Mouse (Mus musculus): ENCODE data around the gene Prkn. TPM values are rescaled to one million over a fixed set of nuclear protein-coding genes. Genes with fewer than 3 reads are reported as not detected.

Gene Prkn
- polyA plus RNA-seq, 1 experiment from 2014 or later = 3.9 TPM

GRCm38 (mm10) chr17:11516165-11516564 lies 676.0 kb downstream of the Prkn start:
- H3K27ac ChIP-seq (ENCODE audit: low read length) = no peak overlapping the region
- ATAC-seq = no peak
- H3K9me3 ChIP-seq (ENCODE audit: control insufficient read depth, low read length) = no peaks in the 10 kb centered on the region
- WGBS = 92% methylated on average over 7 of the region's 7 CpGs
- H3K4me3 ChIP-seq (replicated peaks; ENCODE audit: low read length) = no peak overlapping the region
- no peaks in the 10 kb centered on the region for H3K27me3 ChIP-seq (replicated peaks; ENCODE audit: control insufficient read depth, insufficient read depth, low read length)
- H3K4me1 ChIP-seq (replicated peaks; ENCODE audit: control insufficient read depth, insufficient read depth, low read length) = peaks cover 3% of the 10 kb centered on the region
- H3K9ac ChIP-seq (replicated peaks; ENCODE audit: low read depth, low read length) = no peak overlapping the region
- no peak overlapping the region for H3K4me2 ChIP-seq (ENCODE audit: low read length)
- H3K36me3 ChIP-seq (ENCODE audit: control insufficient read depth, insufficient read depth) = no peaks in the 10 kb centered on the region

DNA sequence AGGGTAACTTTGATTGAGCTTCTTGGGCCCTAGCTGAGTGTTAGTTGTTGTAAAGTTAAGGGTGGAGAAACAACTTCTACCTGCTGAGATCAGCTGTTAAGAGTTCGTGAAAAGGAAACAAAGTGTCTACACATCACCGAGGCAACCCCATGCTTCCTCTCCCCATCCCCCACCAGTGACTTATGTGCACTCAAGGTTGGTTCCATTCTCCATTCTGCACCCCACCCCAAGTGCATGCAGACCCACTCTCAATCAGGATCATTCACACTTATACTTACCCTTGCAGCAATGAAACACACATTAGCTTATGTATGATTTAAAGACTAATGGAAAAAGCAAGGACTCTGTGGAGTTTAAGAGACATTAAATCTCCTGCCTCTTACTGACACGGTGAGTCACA lies 691.9 kb downstream of the Prkn start:
- Histone ChIP-seq H3K4me2 (ENCODE audit: low read length) (no peak overlapping the region), H3K9me3 (ENCODE audit: control insufficient read depth, low read length) (no peaks in the 10 kb centered on the region), H3K36me3 (ENCODE audit: control insufficient read depth, insufficient read depth) (no peaks in the 10 kb centered on the region), H3K27ac (ENCODE audit: low read length) (no peak overlapping the region), H3K4me1 (replicated peaks; ENCODE audit: control insufficient read depth, insufficient read depth, low read length) (peaks cover 13% of the 10 kb centered on the region), H3K27me3 (replicated peaks; ENCODE audit: control insufficient read depth, insufficient read depth, low read length) (no peaks in the 10 kb centered on the region), H3K9ac (replicated peaks; ENCODE audit: low read depth, low read length) (no peak overlapping the region), H3K4me3 (replicated peaks; ENCODE audit: low read length) (no peak overlapping the region)
- ATAC-seq = no peak
- WGBS = 26% methylated on average over 3 of the region's 3 CpGs

GRCm38 (mm10) chr17:11532748-11533147 lies 692.6 kb downstream of the Prkn start:
- H3K9ac ChIP-seq (replicated peaks; ENCODE audit: low read depth, low read length) = no peak overlapping the region
- H3K27me3 ChIP-seq (replicated peaks; ENCODE audit: control insufficient read depth, insufficient read depth, low read length) = no peaks in the 10 kb centered on the region
- H3K4me1 ChIP-seq (replicated peaks; ENCODE audit: control insufficient read depth, insufficient read depth, low read length) = peaks cover 13% of the 10 kb centered on the region
- no peak overlapping the region for H3K4me2 ChIP-seq (ENCODE audit: low read length)
- H3K4me3 ChIP-seq (replicated peaks; ENCODE audit: low read length) = no peak overlapping the region
- no peak overlapping the region for H3K27ac ChIP-seq (ENCODE audit: low read length)
- WGBS = 6% methylated on average over 2 of the region's 2 CpGs
- no peaks in the 10 kb centered on the region for H3K9me3 ChIP-seq (ENCODE audit: control insufficient read depth, low read length)
- ATAC-seq = no peak
- H3K36me3 ChIP-seq (ENCODE audit: control insufficient read depth, insufficient read depth) = no peaks in the 10 kb centered on the region

DNA sequence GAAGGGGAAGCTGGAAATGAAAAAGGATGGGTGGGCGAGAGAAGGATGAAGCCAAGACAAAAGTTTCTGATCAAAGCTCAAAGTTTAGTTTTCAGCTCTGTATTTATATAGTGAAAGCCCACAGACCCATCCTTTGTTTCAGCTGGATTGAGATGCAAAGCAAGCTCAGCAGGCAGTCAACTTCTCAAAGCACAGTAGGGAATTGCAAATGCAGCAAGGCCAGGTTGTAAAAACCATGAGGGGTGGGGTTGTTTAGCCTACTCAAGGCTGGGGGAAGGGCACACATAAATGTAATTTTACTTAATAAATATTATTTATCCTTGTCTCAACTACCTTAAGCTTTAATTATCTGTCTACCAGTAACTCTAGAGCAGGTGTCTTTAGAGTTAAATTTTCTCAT lies 693.7 kb downstream of the Prkn start:
- H3K9me3 ChIP-seq (ENCODE audit: control insufficient read depth, low read length) = no peaks in the 10 kb centered on the region
- 36% methylated on average over 1 of the region's 1 CpGs for WGBS
- H3K27ac ChIP-seq (ENCODE audit: low read length) = no peak overlapping the region
- H3K9ac ChIP-seq (replicated peaks; ENCODE audit: low read depth, low read length) = no peak overlapping the region
- no peak for ATAC-seq
- H3K4me2 ChIP-seq (ENCODE audit: low read length) = no peak overlapping the region
- H3K4me3 ChIP-seq (replicated peaks; ENCODE audit: low read length) = no peak overlapping the region
- H3K4me1 ChIP-seq (replicated peaks; ENCODE audit: control insufficient read depth, insufficient read depth, low read length) = peaks cover 13% of the 10 kb centered on the region
- H3K27me3 ChIP-seq (replicated peaks; ENCODE audit: control insufficient read depth, insufficient read depth, low read length) = no peaks in the 10 kb centered on the region
- H3K36me3 ChIP-seq (ENCODE audit: control insufficient read depth, insufficient read depth) = no peaks in the 10 kb centered on the region

DNA sequence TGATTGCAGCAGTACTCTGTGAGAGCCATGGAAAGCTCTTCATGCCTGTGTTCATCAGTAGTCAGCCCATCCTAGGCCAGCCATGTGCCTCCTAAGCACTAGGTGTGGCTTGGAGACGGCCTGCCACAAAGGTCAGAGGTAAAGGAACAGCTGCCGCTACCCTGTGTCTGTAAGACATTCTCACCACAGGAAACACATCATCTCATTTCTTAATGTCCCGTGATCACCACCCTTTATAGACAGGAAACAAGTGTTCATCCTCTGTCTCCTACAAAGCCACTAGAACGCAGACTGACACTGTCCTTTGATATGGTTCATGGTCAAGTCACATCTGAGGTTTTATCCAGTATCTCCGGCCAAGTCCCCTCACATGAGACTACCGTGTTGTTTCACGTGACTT lies 698.6 kb downstream of the Prkn start:
- ATAC-seq = no peak
- 96% methylated on average over 7 of the region's 7 CpGs for WGBS
- no peaks in the 10 kb centered on the region for H3K27me3 ChIP-seq (replicated peaks; ENCODE audit: control insufficient read depth, insufficient read depth, low read length)

DNA sequence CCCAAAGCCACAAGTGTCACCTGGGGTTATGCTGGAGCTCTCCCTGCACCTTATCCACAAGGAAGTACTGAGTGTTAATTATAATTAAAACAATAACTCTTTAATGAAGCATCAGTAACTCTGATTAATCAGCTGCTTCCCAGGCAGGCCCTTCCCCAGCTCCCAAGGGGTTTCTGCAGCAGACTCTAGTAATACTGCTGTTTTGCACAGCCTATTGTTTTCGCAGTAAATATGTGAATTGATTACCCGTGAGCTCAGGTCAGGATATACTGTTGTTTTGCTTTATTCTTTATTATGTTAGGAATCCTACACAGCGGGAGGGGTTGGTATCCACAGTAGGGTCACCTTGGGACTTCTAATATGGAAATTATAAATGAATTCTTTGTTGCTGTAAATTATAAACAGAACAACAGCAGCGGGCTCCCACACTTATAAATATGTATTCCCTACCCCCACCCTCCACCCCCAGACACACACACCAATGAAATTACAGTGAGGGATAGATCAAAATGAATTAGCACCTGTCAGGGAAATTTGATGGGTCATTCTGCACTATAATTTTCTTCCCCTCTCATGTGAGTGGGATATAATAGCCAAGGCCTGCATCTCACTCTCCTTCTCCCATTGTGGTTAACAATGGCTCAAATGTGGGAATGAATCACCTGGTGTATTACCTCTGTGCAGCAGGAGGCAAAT lies 701.9 kb downstream of the Prkn start:
- H3K36me3 ChIP-seq (ENCODE audit: control insufficient read depth, insufficient read depth) = no peaks in the 10 kb centered on the region
- H3K4me3 ChIP-seq (replicated peaks; ENCODE audit: low read length) = no peak overlapping the region
- H3K9ac ChIP-seq (replicated peaks; ENCODE audit: low read depth, low read length) = no peak overlapping the region
- no peak overlapping the region for H3K4me2 ChIP-seq (ENCODE audit: low read length)
- H3K9me3 ChIP-seq (ENCODE audit: control insufficient read depth, low read length) = no peaks in the 10 kb centered on the region
- ATAC-seq = no peak
- H3K27me3 ChIP-seq (replicated peaks; ENCODE audit: control insufficient read depth, insufficient read depth, low read length) = no peaks in the 10 kb centered on the region
- H3K27ac ChIP-seq (ENCODE audit: low read length) = no peak overlapping the region
- H3K4me1 ChIP-seq (replicated peaks; ENCODE audit: control insufficient read depth, insufficient read depth, low read length) = peaks cover 6% of the 10 kb centered on the region; the same call in 1 of the 2 replicates
- 56% methylated on average over 4 of the region's 4 CpGs for WGBS

More for the DNA sequence above, 698.6 kb downstream of the Prkn start:
- Histone ChIP-seq H3K27ac (ENCODE audit: low read length) (no peak overlapping the region), H3K4me1 (replicated peaks; ENCODE audit: control insufficient read depth, insufficient read depth, low read length) (peaks cover 10% of the 10 kb centered on the region), H3K9ac (replicated peaks; ENCODE audit: low read depth, low read length) (no peak overlapping the region), H3K9me3 (ENCODE audit: control insufficient read depth, low read length) (no peaks in the 10 kb centered on the region), H3K4me2 (ENCODE audit: low read length) (no peak overlapping the region), H3K4me3 (replicated peaks; ENCODE audit: low read length) (no peak overlapping the region), H3K36me3 (ENCODE audit: control insufficient read depth, insufficient read depth) (no peaks in the 10 kb centered on the region)

- no peak for ATAC-seq
- Histone ChIP-seq H3K27me3 (replicated peaks; ENCODE audit: control insufficient read depth, insufficient read depth, low read length) (no peaks in the 10 kb centered on the region), H3K36me3 (ENCODE audit: control insufficient read depth, insufficient read depth) (no peaks in the 10 kb centered on the region), H3K4me3 (replicated peaks; ENCODE audit: low read length) (no peak overlapping the region), H3K9me3 (ENCODE audit: control insufficient read depth, low read length) (no peaks in the 10 kb centered on the region), H3K9ac (replicated peaks; ENCODE audit: low read depth, low read length) (no peak overlapping the region), H3K27ac (ENCODE audit: low read length) (no peak overlapping the region), H3K4me2 (ENCODE audit: low read length) (no peak overlapping the region), H3K4me1 (replicated peaks; ENCODE audit: control insufficient read depth, insufficient read depth, low read length) (no peaks in the 10 kb centered on the region)
- 94% methylated on average over 5 of the region's 5 CpGs for WGBS
Measured at GRCm38 (mm10) chr17:11550562-11550961, 710.4 kb downstream of the Prkn start.

- Histone ChIP-seq H3K4me1 (replicated peaks; ENCODE audit: control insufficient read depth, insufficient read depth, low read length) (0 out of 2 replicates have a peak, but pooled peaks cover 2% of the 10 kb centered on the region), H3K36me3 (ENCODE audit: control insufficient read depth, insufficient read depth) (no peaks in the 10 kb centered on the region), H3K4me2 (ENCODE audit: low read length) (no peak overlapping the region), H3K27ac (ENCODE audit: low read length) (no peak overlapping the region), H3K9ac (replicated peaks; ENCODE audit: low read depth, low read length) (no peak overlapping the region), H3K27me3 (replicated peaks; ENCODE audit: control insufficient read depth, insufficient read depth, low read length) (no peaks in the 10 kb centered on the region), H3K4me3 (replicated peaks; ENCODE audit: low read length) (no peak overlapping the region), H3K9me3 (ENCODE audit: control insufficient read depth, low read length) (no peaks in the 10 kb centered on the region)
- ATAC-seq = no peak
- 90% methylated on average over 6 of the region's 6 CpGs for WGBS
Measured at GRCm38 (mm10) chr17:11565681-11566080, 725.5 kb downstream of the Prkn start.

GRCm38 (mm10) chr17:11570392-11570791 lies 730.2 kb downstream of the Prkn start:
- whole genome bisulfite sequencing = 78% methylated on average over 8 of the region's 8 CpGs
- Histone ChIP-seq H3K36me3 (ENCODE audit: control insufficient read depth, insufficient read depth) (no peaks in the 10 kb centered on the region), H3K9ac (replicated peaks; ENCODE audit: low read depth, low read length) (no peak overlapping the region), H3K4me2 (ENCODE audit: low read length) (no peak overlapping the region), H3K9me3 (ENCODE audit: control insufficient read depth, low read length) (no peaks in the 10 kb centered on the region), H3K27ac (ENCODE audit: low read length) (no peak overlapping the region), H3K27me3 (replicated peaks; ENCODE audit: control insufficient read depth, insufficient read depth, low read length) (no peaks in the 10 kb centered on the region), H3K4me1 (replicated peaks; ENCODE audit: control insufficient read depth, insufficient read depth, low read length) (no peaks in the 10 kb centered on the region), H3K4me3 (replicated peaks; ENCODE audit: low read length) (no peak overlapping the region)
- no peak for ATAC-seq

- H3K27ac ChIP-seq (ENCODE audit: low read length) = no peak overlapping the region
- no peaks in the 10 kb centered on the region for H3K36me3 ChIP-seq (ENCODE audit: control insufficient read depth, insufficient read depth)
- H3K4me1 ChIP-seq (replicated peaks; ENCODE audit: control insufficient read depth, insufficient read depth, low read length) = no peaks in the 10 kb centered on the region
- ATAC-seq = peak; percentile 54; the same call in 1 of the 2 replicates
- no peaks in the 10 kb centered on the region for H3K27me3 ChIP-seq (replicated peaks; ENCODE audit: control insufficient read depth, insufficient read depth, low read length)
- no peaks in the 10 kb centered on the region for H3K9me3 ChIP-seq (ENCODE audit: control insufficient read depth, low read length)
- H3K9ac ChIP-seq (replicated peaks; ENCODE audit: low read depth, low read length) = no peak overlapping the region
- H3K4me2 ChIP-seq (ENCODE audit: low read length) = no peak overlapping the region
- no peak overlapping the region for H3K4me3 ChIP-seq (replicated peaks; ENCODE audit: low read length)
- WGBS = 72% methylated on average over 9 of the region's 9 CpGs
Measured at GRCm38 (mm10) chr17:11573666-11574065, 733.5 kb downstream of the Prkn start.

All from forebrain, embryonic 16.5 days (tissue).